Mouse (Mus musculus) lung, postnatal 4 days (tissue): ENCODE data around the gene Gtpbp3.

Experiments used
- DNase-seq, 2 experiments: peaks; one replicate each; pipeline ENCODE4 v3.0.0; 2021

Gtpbp3 gene

GRCm38 (mm10) chr8:71470146-71470912 is 17.6 kb upstream of the Gtpbp3 start:
- no peak for DNase-seq

- DNase-seq, result no peak
These were observed 17.0 kb upstream of the Gtpbp3 start for GRCm38 (mm10) chr8:71470913-71471255.

- DNase-seq, result no peak
These were observed 16.0 kb upstream of the Gtpbp3 start for GRCm38 (mm10) chr8:71471861-71472260.

- no peak for DNase-seq
These were observed 15.1 kb upstream of the Gtpbp3 start for GRCm38 (mm10) chr8:71472601-71473386.

GRCm38 (mm10) chr8:71474344-71474743 is 13.6 kb upstream of the Gtpbp3 start:
- DNase-seq, result no peak

GRCm38 (mm10) chr8:71474785-71475701 is 12.9 kb upstream of the Gtpbp3 start:
- no peak for DNase-seq

GRCm38 (mm10) chr8:71475702-71476075 is 12.2 kb upstream of the Gtpbp3 start:
- no peak for DNase-seq

GRCm38 (mm10) chr8:71476099-71476940 is 11.6 kb upstream of the Gtpbp3 start:
- DNase-seq, result peak; percentile 84 to 93

GRCm38 (mm10) chr8:71477196-71477845 is 10.6 kb upstream of the Gtpbp3 start:
- DNase-seq, result peak in 1 of 2 experiments; percentile 38

GRCm38 (mm10) chr8:71478943-71479342 is 9.0 kb upstream of the Gtpbp3 start:
- DNase-seq, result no peak

- DNase-seq, result peak; percentile 36 to 59
These were observed 4.0 kb upstream of the Gtpbp3 start for GRCm38 (mm10) chr8:71483932-71484331.

GRCm38 (mm10) chr8:71484736-71485135 is 3.2 kb upstream of the Gtpbp3 start:
- no peak for DNase-seq

- peak; percentile 87 to 90 for DNase-seq
These were observed 2.5 kb upstream of the Gtpbp3 start, which contains the start of gene Ano8 for GRCm38 (mm10) chr8:71485142-71486135. TSS of gene Ano8 (minus strand) at chr8:71485963.

GRCm38 (mm10) chr8:71486136-71486529 is 1.8 kb upstream of the Gtpbp3 start:
- DNase-seq, result no peak

GRCm38 (mm10) chr8:71488454-71488853 is 551 bp downstream of the Gtpbp3 start:
- DNase-seq, result peak; percentile 90 to 93

- DNase-seq, result peak; percentile 89 to 92
These were observed 7.1 kb downstream of the Gtpbp3 start for GRCm38 (mm10) chr8:71495039-71495438.

- peak in 1 of 2 experiments; percentile 31 for DNase-seq
These were observed 7.9 kb downstream of the Gtpbp3 start for GRCm38 (mm10) chr8:71495811-71496210.

GRCm38 (mm10) chr8:71496481-71496880 is 8.6 kb downstream of the Gtpbp3 start:
- DNase-seq, result peak; percentile 92 to 96

GRCm38 (mm10) chr8:71497077-71497645 is 9.3 kb downstream of the Gtpbp3 start:
- DNase-seq, result no peak
